Mouse (Mus musculus) thymus, adult 2 months (tissue): Measurements from ENCODE around the gene AU040320. TPM values are rescaled to one million over a fixed set of nuclear protein-coding genes. Genes with fewer than 3 reads are reported as not detected.
A peak's percentile ranks its signal among the peaks of the same experiment; 100 is the strongest.

Experiments used
- DNase-seq: peaks from one replicate; pipeline ENCODE4 v3.0.0; 2021
- H3K27ac ChIP-seq: fragments of 200-500 bp; 2 replicates; pipeline ENCODE4 v1.5.1; 2012; ENCODE audit warnings: low read length, control low read depth; ENCODE audit not compliant: control insufficient read depth, insufficient read depth
- H3K27me3 ChIP-seq: fragments of 200-500 bp; 2 replicates; pipeline ENCODE4 v1.6.1; 2012; ENCODE audit warnings: mild to moderate bottlenecking, low read length, moderate library complexity, mixed read lengths; ENCODE audit not compliant: control insufficient read depth, insufficient read depth
- H3K36me3 ChIP-seq: fragments of 200-500 bp; 2 replicates; pipeline ENCODE4 v1.6.1; 2012; ENCODE audit warnings: mild to moderate bottlenecking, low read length, moderate library complexity; ENCODE audit not compliant: control insufficient read depth, insufficient read depth
- H3K4me1 ChIP-seq: fragments of 200-500 bp; replicated peaks from 2 replicates; pipeline ENCODE4 v1.6.1; 2012; ENCODE audit warnings: low read length; ENCODE audit not compliant: control insufficient read depth, insufficient read depth
- H3K4me3 ChIP-seq: fragments of 200-500 bp; 2 replicates; pipeline ENCODE4 v1.5.1; 2012; ENCODE audit warnings: mild to moderate bottlenecking, low read length, control low read depth, moderate library complexity; ENCODE audit not compliant: control insufficient read depth, insufficient read depth
- CTCF ChIP-seq: fragments of 200-500 bp; IDR thresholded peaks from 2 replicates; pipeline ENCODE4 v1.5.1; 2012; ENCODE audit warnings: mild to moderate bottlenecking, control low read depth, low read length, moderate library complexity, borderline replicate concordance; ENCODE audit not compliant: control insufficient read depth, poor library complexity, insufficient read depth; ENCODE audit errors: extremely low read depth
- POLR2A ChIP-seq: fragments of 200-500 bp; IDR thresholded peaks from 2 replicates; pipeline ENCODE4 v1.6.1; 2012; ENCODE audit warnings: mild to moderate bottlenecking, low read length, control low read depth, moderate library complexity; ENCODE audit not compliant: control insufficient read depth, poor library complexity, insufficient read depth; ENCODE audit errors: extremely low read depth
- WGBS: fragments of 180-500 bp; shearing (Covaris S2); methylation state at CpG from one replicate; pipeline ENCODE4 v1.1.7; 2018; 5-methylcytosine and 5-hydroxymethylcytosine counted together
- polyA plus RNA-seq: library from polyadenylated mRNA; depleted of rRNA; stranded (reverse); fragments of >200 nt; gene quantifications from 2 replicates; pipeline ENCODE4 v1.2.3, GENCODE M21; 2012

Gene AU040320
- polyA plus RNA-seq, 1 experiment = 40.0 TPM

DNA sequence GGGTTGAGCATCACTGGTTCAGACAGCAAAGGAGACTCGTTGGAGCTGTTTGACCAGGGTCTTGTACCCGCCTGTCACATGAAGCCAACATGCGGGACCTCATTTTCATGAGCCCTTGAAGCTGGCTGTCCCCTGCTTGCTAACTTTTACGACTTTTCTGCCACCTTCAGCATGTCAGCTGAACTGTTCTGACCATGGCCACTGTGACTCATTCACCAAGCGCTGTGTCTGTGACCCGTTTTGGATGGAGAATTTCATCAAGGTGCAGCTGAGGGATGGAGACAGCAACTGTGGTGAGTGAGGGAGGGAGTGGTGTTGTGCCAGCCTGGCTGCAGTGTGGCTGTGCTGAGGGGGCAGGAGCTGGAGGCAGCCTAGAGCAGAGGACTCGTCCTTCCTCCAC, 93.6 kb downstream of the AU040320 start:
- no peaks in the 10 kb centered on the region for H3K27me3 ChIP-seq
- DNase-seq = no peak
- H3K4me3 ChIP-seq = no peak overlapping the region
- peaks cover 3% of the 10 kb centered on the region; the same call in 1 of the 2 replicates for H3K4me1 ChIP-seq
- 92% methylated on average over 7 of the region's 7 CpGs for WGBS
- H3K36me3 ChIP-seq = no peaks in the 10 kb centered on the region
- no peak for TF ChIP-seq POLR2A
- no peak for TF ChIP-seq CTCF
- no peak overlapping the region for H3K27ac ChIP-seq

DNA sequence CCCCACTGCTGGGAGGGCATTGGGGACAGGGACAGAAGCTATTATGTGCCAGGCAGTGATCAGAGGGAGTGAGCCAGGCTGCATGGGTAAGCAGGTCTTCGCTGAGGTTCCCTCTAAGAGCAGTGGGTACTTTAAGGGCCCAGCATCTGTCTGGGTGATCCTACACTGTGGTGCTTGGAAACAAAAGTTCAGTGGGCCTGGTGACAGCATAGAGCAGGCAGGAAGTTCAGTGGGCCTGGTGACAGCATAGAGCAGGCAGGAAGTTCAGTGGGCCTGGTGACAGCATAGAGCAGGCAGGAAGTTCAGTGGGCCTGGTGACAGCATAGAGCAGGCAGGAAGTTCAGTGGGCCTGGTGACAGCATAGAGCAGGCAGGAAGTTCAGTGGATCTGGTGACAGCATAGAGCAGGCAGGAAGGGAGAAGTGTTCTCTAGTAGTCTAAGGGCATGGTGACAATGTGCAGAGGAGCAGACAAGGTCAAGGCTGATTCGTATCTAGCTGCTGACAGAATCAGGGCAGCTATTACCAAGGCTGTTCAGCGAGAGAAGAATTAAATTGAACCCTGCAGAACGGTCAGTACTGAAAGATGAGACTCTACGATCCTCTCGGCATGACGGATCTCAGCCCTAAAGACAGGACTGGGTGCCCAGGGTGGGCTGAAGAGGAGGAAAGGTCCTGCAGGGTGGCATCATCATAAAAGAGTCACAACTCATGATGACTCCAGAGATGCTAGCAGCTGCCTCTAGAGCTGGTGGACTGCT, 96.9 kb downstream of the AU040320 start:
- no peak overlapping the region for H3K4me3 ChIP-seq
- peaks cover 5% of the 10 kb centered on the region; the same call in 1 of the 2 replicates for H3K36me3 ChIP-seq
- TF ChIP-seq POLR2A = no peak
- TF ChIP-seq CTCF = no peak
- no peaks in the 10 kb centered on the region for H3K27me3 ChIP-seq
- DNase-seq = peak; percentile 23
- peak overlapping the region; percentile 86 for H3K27ac ChIP-seq
- H3K4me1 ChIP-seq = peaks cover 3% of the 10 kb centered on the region; the same call in 1 of the 2 replicates
- 90% methylated on average over 7 of the region's 7 CpGs for WGBS

DNA sequence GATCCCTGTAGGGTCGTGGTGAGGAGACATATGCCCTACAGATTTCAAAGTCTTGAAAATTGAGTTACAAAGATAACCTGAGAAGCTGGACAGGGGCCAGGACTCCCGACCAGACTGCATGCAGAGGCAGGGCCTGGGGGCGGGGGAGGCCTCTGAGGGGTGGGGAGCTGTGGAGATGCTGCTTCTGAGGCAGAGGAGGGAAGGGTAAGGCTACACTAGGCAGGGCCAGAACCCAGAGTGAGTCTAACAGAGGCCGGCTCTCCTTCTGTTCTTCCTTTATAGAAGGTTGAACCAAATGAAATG, 97.4 kb downstream of the AU040320 start:
- Histone ChIP-seq H3K27ac (no peak overlapping the region; the same call in 1 of the 2 replicates), H3K27me3 (no peaks in the 10 kb centered on the region), H3K4me3 (no peak overlapping the region), H3K4me1 (peaks cover 3% of the 10 kb centered on the region; the same call in 1 of the 2 replicates), H3K36me3 (peaks cover 5% of the 10 kb centered on the region; the same call in 1 of the 2 replicates)
- no peak for DNase-seq
- 76% methylated on average over 4 of the region's 4 CpGs for WGBS
- no peak for TF ChIP-seq CTCF
- no peak for TF ChIP-seq POLR2A

DNA sequence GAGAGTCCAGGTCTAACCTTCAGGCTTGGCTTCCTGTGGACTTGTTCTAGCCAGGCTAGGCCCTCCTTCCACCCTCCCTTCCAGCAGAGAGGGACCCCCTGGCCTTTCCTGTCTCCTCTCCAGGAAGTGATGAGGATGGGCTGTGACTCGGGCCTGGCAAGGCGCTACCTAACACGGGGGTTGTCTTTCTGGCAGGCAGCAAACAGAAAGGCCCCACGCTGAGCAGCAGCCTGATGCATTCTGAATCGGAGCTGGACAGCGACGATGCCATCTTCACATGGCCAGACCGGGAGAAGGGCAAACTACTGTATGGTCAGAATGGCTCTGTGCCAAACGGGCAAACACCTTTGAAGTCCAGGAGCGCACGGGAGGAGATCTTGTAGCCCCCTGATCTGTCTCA, 99.6 kb downstream of the AU040320 start:
- TF ChIP-seq POLR2A (no peak), CTCF (no peak)
- Histone ChIP-seq H3K36me3 (peaks cover 5% of the 10 kb centered on the region; the same call in 1 of the 2 replicates), H3K27me3 (no peaks in the 10 kb centered on the region), H3K27ac (no peak overlapping the region), H3K4me1 (peaks cover 3% of the 10 kb centered on the region; the same call in 1 of the 2 replicates), H3K4me3 (no peak overlapping the region)
- WGBS = 91% methylated on average over 11 of the region's 11 CpGs
- DNase-seq = no peak

DNA sequence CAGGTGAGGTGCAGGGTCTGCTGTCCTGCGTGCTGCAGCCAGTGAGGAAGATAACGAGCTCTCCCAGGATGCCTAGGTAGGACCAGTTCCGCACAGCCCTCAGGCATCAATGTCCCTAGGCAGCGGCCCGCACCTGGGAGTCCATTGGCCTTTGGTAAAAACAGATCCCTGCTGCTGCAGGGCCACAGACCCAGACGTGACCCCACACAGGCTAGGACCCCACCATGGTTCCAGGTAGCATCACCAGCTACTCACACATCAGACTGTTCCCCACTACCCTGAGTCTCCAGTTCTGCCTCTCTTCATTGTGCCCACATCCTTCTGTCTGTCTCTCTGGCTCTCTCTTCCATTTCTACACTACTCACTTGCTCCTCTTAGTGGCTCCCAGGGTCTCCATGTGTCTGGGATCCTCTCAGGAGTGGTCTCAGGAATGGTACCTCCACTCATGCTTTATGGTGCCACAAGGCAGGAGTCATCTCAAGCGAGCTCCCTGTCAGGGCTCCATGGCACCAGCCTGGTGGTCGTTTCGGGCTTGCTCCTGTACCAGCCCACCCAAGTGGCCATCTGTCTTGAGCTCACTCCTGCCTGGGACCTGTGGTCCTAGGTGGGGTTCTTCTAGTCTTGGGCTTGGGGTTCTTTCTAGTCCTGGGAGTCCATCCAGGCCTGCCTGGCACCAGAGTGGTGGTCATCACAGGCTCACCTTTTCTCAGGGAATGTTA, 107.1 kb downstream of the AU040320 start:
- DNase-seq = no peak
- Histone ChIP-seq H3K4me1 (peaks cover 2% of the 10 kb centered on the region; the same call in 1 of the 2 replicates), H3K36me3 (peaks cover 10% of the 10 kb centered on the region; the same call in 1 of the 2 replicates), H3K27me3 (no peaks in the 10 kb centered on the region), H3K4me3 (no peak overlapping the region), H3K27ac (no peak overlapping the region)
- WGBS = 94% methylated on average over 9 of the region's 9 CpGs
- no peak for TF ChIP-seq CTCF
- TF ChIP-seq POLR2A = no peak

DNA sequence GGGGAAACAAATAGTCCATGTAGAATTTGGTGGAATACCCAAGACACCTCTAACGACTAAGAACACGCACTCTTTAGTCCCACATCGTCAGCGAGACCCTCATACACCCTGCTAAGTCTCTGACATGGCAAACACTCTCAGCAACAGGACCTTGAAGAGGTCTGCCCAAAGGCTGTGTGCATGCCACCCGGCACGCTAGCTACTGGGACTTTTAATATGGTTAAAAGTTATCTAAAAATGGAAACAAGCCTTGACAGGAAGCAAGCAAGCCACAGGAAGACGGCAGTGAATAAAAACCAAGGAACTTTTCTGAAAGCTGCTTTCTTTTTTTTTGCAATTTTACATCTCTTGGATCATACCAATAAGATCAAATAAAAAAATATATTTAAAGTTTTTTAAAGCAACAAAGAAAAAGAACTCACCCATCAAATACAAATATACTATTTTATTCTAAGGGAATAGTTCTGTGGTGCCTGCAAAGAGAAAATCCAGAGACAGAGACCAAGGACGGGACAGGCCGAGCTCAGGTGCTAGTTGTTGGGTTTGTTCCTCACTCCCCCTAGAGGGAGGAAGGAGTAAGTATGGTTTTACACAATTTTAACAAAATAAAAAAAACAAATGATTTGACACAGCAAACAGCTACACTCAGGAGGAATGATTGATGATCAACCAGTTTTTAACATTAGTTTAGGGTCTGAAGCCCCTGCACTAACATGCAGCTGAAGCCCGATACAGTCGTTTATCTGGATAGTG, 108.3 kb downstream of the AU040320 start:
- Histone ChIP-seq H3K4me1 (peaks cover 2% of the 10 kb centered on the region; the same call in 1 of the 2 replicates), H3K27me3 (no peaks in the 10 kb centered on the region), H3K27ac (peak overlapping the region; percentile 39; the same call in 1 of the 2 replicates), H3K36me3 (peaks cover 12% of the 10 kb centered on the region; the same call in 1 of the 2 replicates), H3K4me3 (no peak overlapping the region)
- 14% methylated on average over 11 of the region's 11 CpGs for WGBS
- no peak for DNase-seq
- TF ChIP-seq POLR2A (no peak), CTCF (no peak)
